In genomic region chr19:7533891-7534290, GRCm38 (mm10) we compare ENCODE assay signal across 12 mouse cellular contexts. TPM values are rescaled to one million over a fixed set of nuclear protein-coding genes. Genes with fewer than 3 reads are reported as not detected.
A peak's percentile ranks its signal among the peaks of the same experiment; 100 is the strongest.
DNase-seq lines count a peak whose midpoint lies in the region; ATAC-seq and TF ChIP-seq lines count a peak whose summit lies in the region.
"Had no signal": no experiment of that assay in that cellular context is flagged by ENCODE, and none has a peak within 500 bp of the region (broad histone marks: within the 10 kb centered on the region; RNA-seq: fewer than 3 reads in every experiment).

No protein-coding gene starts in this region.

- no peak for TF ChIP-seq POLR2A in heart, adult 2 months (IDR thresholded peaks at IDR 0.05; ENCODE audit: insufficient read depth, low read depth, low read length)
- no peak for TF ChIP-seq POLR2A in cerebellum, adult 2 months (IDR thresholded peaks at IDR 0.05; ENCODE audit: borderline replicate concordance, insufficient read depth, low read length)
- TF ChIP-seq POLR2A in cortical plate, adult 2 months (IDR thresholded peaks at IDR 0.05; ENCODE audit: extremely low read depth, insufficient read depth, low read length): no peak

- H3K9me3 ChIP-seq in heart, embryonic 10.5 days: no peaks in the 10 kb centered on the region
- no peaks in the 10 kb centered on the region for H3K9me3 ChIP-seq in midbrain, postnatal 0 days (ENCODE audit: low read length)
- H3K9me3 ChIP-seq in midbrain, embryonic 16.5 days (replicated peaks; ENCODE audit: control insufficient read depth, low read length, poor library complexity, severe bottlenecking): no peaks in the 10 kb centered on the region
- H3K9me3 ChIP-seq: forebrain, embryonic 13.5 days; hindbrain, embryonic 12.5 days; megakaryocyte, embryonic 14.5 days had no signal

- no peak overlapping the region for H3K4me3 ChIP-seq in heart, embryonic 10.5 days
- H3K4me3 ChIP-seq in heart, adult 2 months: no peak overlapping the region
- H3K4me3 ChIP-seq in midbrain, postnatal 0 days (ENCODE audit: low read depth, low read length): no peak overlapping the region
- H3K4me3 ChIP-seq in midbrain, embryonic 16.5 days (ENCODE audit: low read depth, low read length): no peak overlapping the region
- no peak overlapping the region for H3K4me3 ChIP-seq in cerebellum, adult 2 months (replicated peaks; ENCODE audit: insufficient read depth, low read depth, low read length)
- no peak overlapping the region for H3K4me3 ChIP-seq in cortical plate, adult 2 months (ENCODE audit: insufficient read depth, low read length)
- H3K4me3 ChIP-seq: forebrain, embryonic 13.5 days; hindbrain, embryonic 12.5 days; megakaryocyte, embryonic 14.5 days; myocyte had no signal

- no peaks in the 10 kb centered on the region for H3K4me1 ChIP-seq in heart, embryonic 10.5 days
- peaks cover 1% of the 10 kb centered on the region for H3K4me1 ChIP-seq in heart, adult 2 months (ENCODE audit: control insufficient read depth, insufficient read depth, low read length)
- no peaks in the 10 kb centered on the region for H3K4me1 ChIP-seq in midbrain, postnatal 0 days (ENCODE audit: insufficient read depth, low read length)
- no peaks in the 10 kb centered on the region for H3K4me1 ChIP-seq in midbrain, embryonic 16.5 days (ENCODE audit: control insufficient read depth, insufficient read depth, low read length)
- no peaks in the 10 kb centered on the region for H3K4me1 ChIP-seq in cerebellum, adult 2 months (ENCODE audit: control insufficient read depth, insufficient read depth, low read length)
- peaks cover 1% of the 10 kb centered on the region; the same call in 1 of the 2 replicates for H3K4me1 ChIP-seq in cortical plate, adult 2 months (ENCODE audit: control insufficient read depth, insufficient read depth, low read length)
- H3K4me1 ChIP-seq: forebrain, embryonic 13.5 days; hindbrain, embryonic 12.5 days had no signal

- 87% methylated on average over 5 of the region's 5 CpGs for WGBS in heart, embryonic 10.5 days
- WGBS in heart, adult 2 months: 89% methylated on average over 5 of the region's 5 CpGs
- WGBS in midbrain, postnatal 0 days: 66% methylated on average over 5 of the region's 5 CpGs
- 67% methylated on average over 5 of the region's 5 CpGs for WGBS in midbrain, embryonic 16.5 days
- WGBS in cerebellum, adult 2 months: 29% methylated on average over 5 of the region's 5 CpGs

- no peaks in the 10 kb centered on the region for H3K79me2 ChIP-seq in heart, adult 2 months (replicated peaks; ENCODE audit: control insufficient read depth, insufficient read depth, low read length)

- no peak for TF ChIP-seq EP300 in heart, adult 2 months (IDR thresholded peaks at IDR 0.05; ENCODE audit: insufficient read depth, low read depth, low read length)

- H3K27ac ChIP-seq in heart, embryonic 10.5 days: no peak overlapping the region
- no peak overlapping the region for H3K27ac ChIP-seq in heart, adult 2 months
- no peak overlapping the region for H3K27ac ChIP-seq in midbrain, postnatal 0 days (ENCODE audit: low read depth, low read length)
- H3K27ac ChIP-seq in midbrain, embryonic 16.5 days (ENCODE audit: low read length): no peak overlapping the region
- H3K27ac ChIP-seq in cerebellum, adult 2 months (ENCODE audit: insufficient read depth, low read length): no peak overlapping the region
- peak overlapping the region; percentile 17; the same call in 1 of the 2 replicates for H3K27ac ChIP-seq in cortical plate, adult 2 months (ENCODE audit: insufficient read depth, low read length)
- H3K27ac ChIP-seq: forebrain, embryonic 13.5 days; hindbrain, embryonic 12.5 days had no signal

- no peak for ATAC-seq in midbrain, postnatal 0 days (ENCODE audit: low FRiP score)
- ATAC-seq in midbrain, embryonic 16.5 days: no peak
- ATAC-seq: forebrain, embryonic 13.5 days had no signal

- intact Hi-C loops in heart, adult 2 months (cut with DNase I): no loop called here

- no peak for TF ChIP-seq CTCF in heart, adult 2 months (IDR thresholded peaks at IDR 0.05)
- TF ChIP-seq CTCF in midbrain, postnatal 0 days (IDR thresholded peaks at IDR 0.05): no peak
- no peak for TF ChIP-seq CTCF in cerebellum, adult 2 months (IDR thresholded peaks at IDR 0.05; ENCODE audit: borderline replicate concordance, insufficient read depth, low read depth, low read length)
- TF ChIP-seq CTCF in cortical plate, adult 2 months (IDR thresholded peaks at IDR 0.05; ENCODE audit: extremely low read depth, insufficient read depth, low read length): no peak

- H3K36me3 ChIP-seq in heart, embryonic 10.5 days: peaks cover 45% of the 10 kb centered on the region
- peaks cover 2% of the 10 kb centered on the region; the same call in 1 of the 2 replicates for H3K36me3 ChIP-seq in heart, adult 2 months (ENCODE audit: control insufficient read depth, insufficient read depth, low read length)
- peaks cover 15% of the 10 kb centered on the region for H3K36me3 ChIP-seq in midbrain, postnatal 0 days (ENCODE audit: insufficient read depth, low read length)
- H3K36me3 ChIP-seq in midbrain, embryonic 16.5 days (ENCODE audit: control insufficient read depth, insufficient read depth, low read length): peaks cover 12% of the 10 kb centered on the region; the same call in 1 of the 2 replicates

- DNase-seq in heart, embryonic 10.5 days (ENCODE audit: low spot score): peak; percentile 33
- DNase-seq in heart, adult 2 months: no peak
- peak; percentile 66 for DNase-seq in midbrain, postnatal 0 days (ENCODE audit: low spot score)
- DNase-seq in cerebellum, adult 2 months: peak; percentile 27 to 45
- DNase-seq in thymus, adult 18-20 months: no peak
- DNase-seq: thymus, postnatal 14 days had no signal

- H3K9ac ChIP-seq in heart, adult 2 months (ENCODE audit: low read depth, low read length): no peak overlapping the region
- H3K9ac ChIP-seq in midbrain, postnatal 0 days (replicated peaks; ENCODE audit: low read length, poor library complexity, severe bottlenecking): no peak overlapping the region
- no peak overlapping the region for H3K9ac ChIP-seq in midbrain, embryonic 16.5 days (ENCODE audit: low read depth, low read length)
- H3K9ac ChIP-seq: forebrain, embryonic 13.5 days; hindbrain, embryonic 12.5 days had no signal

- no peak overlapping the region for H3K4me2 ChIP-seq in midbrain, postnatal 0 days (ENCODE audit: low read depth, low read length, poor library complexity, severe bottlenecking)
- no peak overlapping the region for H3K4me2 ChIP-seq in midbrain, embryonic 16.5 days (ENCODE audit: low read length)
- H3K4me2 ChIP-seq: forebrain, embryonic 13.5 days; hindbrain, embryonic 12.5 days had no signal

- H3K27me3 ChIP-seq in heart, embryonic 10.5 days (ENCODE audit: insufficient read depth, poor library complexity, severe bottlenecking): no peaks in the 10 kb centered on the region
- H3K27me3 ChIP-seq in heart, adult 2 months (ENCODE audit: control insufficient read depth, insufficient read depth, low read length): no peaks in the 10 kb centered on the region
- H3K27me3 ChIP-seq in midbrain, postnatal 0 days (ENCODE audit: insufficient read depth, low read length): no peaks in the 10 kb centered on the region
- H3K27me3 ChIP-seq in midbrain, embryonic 16.5 days (ENCODE audit: control insufficient read depth, insufficient read depth, low read depth, low read length): no peaks in the 10 kb centered on the region
- H3K27me3 ChIP-seq in cerebellum, adult 2 months (ENCODE audit: control insufficient read depth, insufficient read depth, low read length): no peaks in the 10 kb centered on the region
- H3K27me3 ChIP-seq: forebrain, embryonic 13.5 days; hindbrain, embryonic 12.5 days; megakaryocyte, embryonic 14.5 days had no signal

RNA-seq across cellular contexts. Expression of gene Pla2g16, which starts 23.4 kb away (rescaled TPM):
- 15.9 and 30.8 TPM in 2 replicates for polyA plus RNA-seq in heart, embryonic 10.5 days (2016; fragmentation: Nextera tagmentation; extraction: Ambion mirVana)
- 100 to 1,000 TPM; 104 to 134 TPM for total RNA-seq in heart, adult 2 months (2021)
- 75.6 and 108 TPM in 2 replicates for polyA plus RNA-seq in heart, adult 2 months (2012; rRNA removed)
- 4.0 and 4.8 TPM in 2 replicates for total RNA-seq in midbrain, postnatal 0 days (2014; rRNA removed)
- 5.5 and 6.6 TPM in 2 replicates for polyA plus RNA-seq in midbrain, postnatal 0 days (2015; fragmentation: Nextera tagmentation; extraction: Ambion mirVana)
- polyA plus RNA-seq in midbrain, embryonic 16.5 days (2015; fragmentation: Nextera tagmentation; extraction: Ambion mirVana): 2.2 and 3.1 TPM in 2 replicates
- polyA plus RNA-seq in cerebellum, adult 2 months (2012; rRNA removed): 50.6 and 56.9 TPM in 2 replicates
- polyA plus RNA-seq in cortical plate, adult 2 months (2012; rRNA removed): 37.3 and 45.4 TPM in 2 replicates

RNA-seq across cellular contexts. Expression of gene Atl3, which starts 40.1 kb away (rescaled TPM):
- polyA plus RNA-seq in heart, embryonic 10.5 days (2016; fragmentation: Nextera tagmentation; extraction: Ambion mirVana): 7.7 and 8.4 TPM in 2 replicates
- total RNA-seq in heart, adult 2 months (2021): 10 to 100 TPM; 14.0 TPM
- 6.8 and 14.3 TPM in 2 replicates for polyA plus RNA-seq in heart, adult 2 months (2012; rRNA removed)
- 10.2 and 18.5 TPM in 2 replicates for total RNA-seq in midbrain, postnatal 0 days (2014; rRNA removed)
- polyA plus RNA-seq in midbrain, postnatal 0 days (2015; fragmentation: Nextera tagmentation; extraction: Ambion mirVana): 5.3 and 5.5 TPM in 2 replicates
- 6.7 and 6.8 TPM in 2 replicates for polyA plus RNA-seq in midbrain, embryonic 16.5 days (2015; fragmentation: Nextera tagmentation; extraction: Ambion mirVana)
- polyA plus RNA-seq in cerebellum, adult 2 months (2012; rRNA removed): 18.1 and 18.3 TPM in 2 replicates
- 17.2 and 19.4 TPM in 2 replicates for polyA plus RNA-seq in cortical plate, adult 2 months (2012; rRNA removed)

RNA-seq across cellular contexts. Expression of gene Rtn3, which starts 50.8 kb away (rescaled TPM):
- polyA plus RNA-seq in heart, embryonic 10.5 days (2016; fragmentation: Nextera tagmentation; extraction: Ambion mirVana): 132 and 143 TPM in 2 replicates
- total RNA-seq in heart, adult 2 months (2021): 10 to 100 TPM; 71.8 to 75.4 TPM
- polyA plus RNA-seq in heart, adult 2 months (2012; rRNA removed): 58.2 and 89.4 TPM in 2 replicates
- 420 and 473 TPM in 2 replicates for total RNA-seq in midbrain, postnatal 0 days (2014; rRNA removed)
- 741 and 750 TPM in 2 replicates for polyA plus RNA-seq in midbrain, postnatal 0 days (2015; fragmentation: Nextera tagmentation; extraction: Ambion mirVana)
- 654 and 682 TPM in 2 replicates for polyA plus RNA-seq in midbrain, embryonic 16.5 days (2015; fragmentation: Nextera tagmentation; extraction: Ambion mirVana)
- polyA plus RNA-seq in cerebellum, adult 2 months (2012; rRNA removed): 563 and 663 TPM in 2 replicates
- 810 and 857 TPM in 2 replicates for polyA plus RNA-seq in cortical plate, adult 2 months (2012; rRNA removed)

Comparison
In these comparisons a context has a peak if more than half of its experiments do, and no peak if none do; other contexts are left out.
1. DNase-seq: peak in heart, embryonic 10.5 days (single experiment), midbrain, postnatal 0 days (single experiment) and cerebellum, adult 2 months (2 of 2); none in heart, adult 2 months (0 of 2) and thymus, adult 18-20 months (0 of 2).